Comparison of ENCODE assay signal across 8 mouse cellular contexts in the genomic region with DNA sequence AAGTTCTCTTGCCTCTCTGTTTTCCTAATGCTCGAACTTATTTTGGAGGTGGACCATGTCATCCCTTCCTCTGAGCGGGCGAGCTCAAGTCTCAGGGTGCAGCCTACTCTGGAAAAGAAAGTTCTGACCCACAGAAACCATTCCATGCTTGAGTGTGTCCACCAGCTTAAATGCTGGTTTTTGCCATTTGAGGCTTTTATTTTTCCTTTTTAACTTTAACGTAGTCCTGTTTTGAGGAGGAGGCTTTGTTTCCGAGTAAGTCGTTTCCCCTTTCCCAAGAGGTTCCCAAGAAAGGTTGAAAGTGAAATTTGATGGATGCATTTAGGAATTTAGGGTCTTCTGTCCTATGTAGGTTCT. TPM values are rescaled to one million over a fixed set of nuclear protein-coding genes. Genes with fewer than 3 reads are reported as not detected.
DNase-seq lines count a peak whose midpoint lies in the region; ATAC-seq and TF ChIP-seq lines count a peak whose summit lies in the region.

No protein-coding gene starts in this region.

- no peaks in the 10 kb centered on the region for H3K4me1 ChIP-seq in kidney, postnatal 0 days (replicated peaks; ENCODE audit: insufficient read depth, low read length)
- H3K4me1 ChIP-seq in hindbrain, embryonic 15.5 days (replicated peaks) = peaks cover 23% of the 10 kb centered on the region
- H3K4me1 ChIP-seq in midbrain, postnatal 0 days (ENCODE audit: insufficient read depth, low read length) = 0 out of 2 replicates have a peak, but pooled peaks cover 2% of the 10 kb centered on the region

- peak overlapping the region; percentile 89 for H3K9ac ChIP-seq in kidney, postnatal 0 days (ENCODE audit: low read depth, low read length)
- peak overlapping the region; percentile 82 for H3K9ac ChIP-seq in hindbrain, embryonic 15.5 days
- H3K9ac ChIP-seq in midbrain, postnatal 0 days (replicated peaks; ENCODE audit: low read length, poor library complexity, severe bottlenecking) = peak overlapping the region; percentile 84

- peak overlapping the region; percentile 92 for H3K4me3 ChIP-seq in kidney, postnatal 0 days (replicated peaks; ENCODE audit: low read depth, low read length)
- peak overlapping the region; percentile 87 for H3K4me3 ChIP-seq in hindbrain, embryonic 15.5 days
- H3K4me3 ChIP-seq in midbrain, postnatal 0 days (ENCODE audit: low read depth, low read length) = peak overlapping the region; percentile 98

- intact Hi-C loops in left cerebral cortex, postnatal 14 days (cut with DNase I) = no loop called here
- intact Hi-C loops in left cerebral cortex, postnatal 4 days (cut with DNase I) = loop anchor here (10.0 kb wide), 1 partner anchor 918 kb away; no protein-coding TSS in a partner anchor

- WGBS in kidney, postnatal 0 days = 0% methylated on average over 6 of the region's 6 CpGs
- WGBS in hindbrain, embryonic 15.5 days = 1% methylated on average over 6 of the region's 6 CpGs
- 0% methylated on average over 5 of the region's 6 CpGs for WGBS in midbrain, postnatal 0 days

- peak overlapping the region; percentile 83 for H3K27ac ChIP-seq in kidney, postnatal 0 days
- H3K27ac ChIP-seq in hindbrain, embryonic 15.5 days (replicated peaks) = peak overlapping the region; percentile 88
- H3K27ac ChIP-seq in midbrain, postnatal 0 days (ENCODE audit: low read depth, low read length) = peak overlapping the region; percentile 89; the same call in 1 of the 2 replicates

- H3K4me2 ChIP-seq in kidney, postnatal 0 days (ENCODE audit: low read length) = peak overlapping the region; percentile 75
- peak overlapping the region; percentile 78 for H3K4me2 ChIP-seq in hindbrain, embryonic 15.5 days
- peak overlapping the region; percentile 85 for H3K4me2 ChIP-seq in midbrain, postnatal 0 days (ENCODE audit: low read depth, low read length, poor library complexity, severe bottlenecking)

- no peaks in the 10 kb centered on the region for H3K27me3 ChIP-seq in kidney, postnatal 0 days (ENCODE audit: insufficient read depth, low read length)
- H3K27me3 ChIP-seq in hindbrain, embryonic 15.5 days = no peaks in the 10 kb centered on the region
- H3K27me3 ChIP-seq in midbrain, postnatal 0 days (ENCODE audit: insufficient read depth, low read length) = no peaks in the 10 kb centered on the region

- TF ChIP-seq CTCF in kidney, postnatal 0 days (IDR thresholded peaks at IDR 0.05; ENCODE audit: low read depth) = no peak
- TF ChIP-seq CTCF in midbrain, postnatal 0 days (IDR thresholded peaks at IDR 0.05) = no peak

- peak; percentile 30 for DNase-seq in kidney, postnatal 0 days (ENCODE audit: low spot score)
- no peak for DNase-seq in kidney, postnatal 25 days
- DNase-seq in brain, adult 2 months (ENCODE audit: low read depth, low spot score) = peak; percentile 19
- no peak for DNase-seq in midbrain, postnatal 0 days (ENCODE audit: low spot score)
- no peak for DNase-seq in left cerebral cortex, postnatal 14 days (ENCODE audit: low spot score in 2 of 2)
- DNase-seq in frontal cortex, postnatal 36 days (ENCODE audit: low spot score in 2 of 2) = no peak
- no peak for DNase-seq in left cerebral cortex, postnatal 4 days

- peaks cover 3% of the 10 kb centered on the region; the same call in 1 of the 2 replicates for H3K36me3 ChIP-seq in kidney, postnatal 0 days (ENCODE audit: insufficient read depth, low read length)
- no peaks in the 10 kb centered on the region for H3K36me3 ChIP-seq in hindbrain, embryonic 15.5 days
- H3K36me3 ChIP-seq in midbrain, postnatal 0 days (ENCODE audit: insufficient read depth, low read length) = 0 out of 2 replicates have a peak, but pooled peaks cover 3% of the 10 kb centered on the region

- ATAC-seq in kidney, postnatal 0 days (replicated peaks; ENCODE audit: low FRiP score, low read depth) = no peak; the same call in 1 of the 2 replicates
- no peak for ATAC-seq in hindbrain, embryonic 15.5 days (ENCODE audit: low FRiP score, low read depth)
- no peak; the same call in 1 of the 2 replicates for ATAC-seq in midbrain, postnatal 0 days (ENCODE audit: low FRiP score)

- no peaks in the 10 kb centered on the region for H3K9me3 ChIP-seq in kidney, postnatal 0 days (replicated peaks; ENCODE audit: low read length)
- H3K9me3 ChIP-seq in hindbrain, embryonic 15.5 days = no peaks in the 10 kb centered on the region
- H3K9me3 ChIP-seq in midbrain, postnatal 0 days (ENCODE audit: low read length) = no peaks in the 10 kb centered on the region

RNA-seq across cellular contexts. Expression of a gene that starts 0.6 kb away (rescaled TPM):
- 9.2 and 9.8 TPM in 2 replicates for polyA plus RNA-seq in kidney, postnatal 0 days (2015; fragmentation: Nextera tagmentation; extraction: Ambion mirVana)
- polyA plus RNA-seq in hindbrain, embryonic 15.5 days (2015; fragmentation: Nextera tagmentation; extraction: Ambion mirVana) = 10.9 and 11.5 TPM in 2 replicates
- total RNA-seq in midbrain, postnatal 0 days (2014; rRNA removed) = 30.1 and 39.6 TPM in 2 replicates
- polyA plus RNA-seq in midbrain, postnatal 0 days (2015; fragmentation: Nextera tagmentation; extraction: Ambion mirVana) = 7.7 and 10.4 TPM in 2 replicates
- total RNA-seq in left cerebral cortex, postnatal 14 days (2021) = 10 to 100 TPM; 40.6 to 43.2 TPM
- total RNA-seq in left cerebral cortex, postnatal 4 days (2021) = 10 to 100 TPM; 42.7 to 45.2 TPM

RNA-seq across cellular contexts. Expression of a gene that starts 0.8 kb away (rescaled TPM):
- polyA plus RNA-seq in kidney, postnatal 0 days (2015; fragmentation: Nextera tagmentation; extraction: Ambion mirVana) = 292 and 296 TPM in 2 replicates
- polyA plus RNA-seq in hindbrain, embryonic 15.5 days (2015; fragmentation: Nextera tagmentation; extraction: Ambion mirVana) = 465 and 481 TPM in 2 replicates
- total RNA-seq in midbrain, postnatal 0 days (2014; rRNA removed) = 240 and 332 TPM in 2 replicates
- polyA plus RNA-seq in midbrain, postnatal 0 days (2015; fragmentation: Nextera tagmentation; extraction: Ambion mirVana) = 408 and 416 TPM in 2 replicates
- total RNA-seq in left cerebral cortex, postnatal 14 days (2021) = 10 to 100 TPM; 52.8 to 67.6 TPM
- total RNA-seq in left cerebral cortex, postnatal 4 days (2021) = 100 to 1,000 TPM; 322 to 358 TPM

Comparison
In these comparisons a context has a peak if more than half of its experiments do, and no peak if none do; other contexts are left out.
1. DNase-seq: peak in kidney, postnatal 0 days (single experiment) and brain, adult 2 months (single experiment); none in kidney, postnatal 25 days (0 of 2), midbrain, postnatal 0 days (single experiment), left cerebral cortex, postnatal 14 days (0 of 2), frontal cortex, postnatal 36 days (0 of 2) and left cerebral cortex, postnatal 4 days (single experiment).
2. Peak in every context shown above with its lines, with median percentiles within 50 percentile points of each other: H3K27ac ChIP-seq, H3K4me2 ChIP-seq, H3K4me3 ChIP-seq and H3K9ac ChIP-seq.